ENCODE assay signal across 8 mouse cellular contexts in genomic region chr15:78876258-78876696, GRCm38 (mm10). TPM values are rescaled to one million over a fixed set of nuclear protein-coding genes. Genes with fewer than 3 reads are reported as not detected.
DNase-seq lines count a peak whose midpoint lies in the region; ATAC-seq lines count a peak whose summit lies in the region.

No protein-coding gene starts in this region.

- no peaks in the 10 kb centered on the region; the same call in 1 of the 2 replicates for H3K4me1 ChIP-seq in hindbrain, embryonic 11.5 days (replicated peaks; ENCODE audit: control insufficient read depth, insufficient read depth, low read length)
- H3K4me1 ChIP-seq in lung, embryonic 16.5 days (replicated peaks; ENCODE audit: control insufficient read depth, insufficient read depth, low read length) = peaks cover 28% of the 10 kb centered on the region

- peak overlapping the region; percentile 97 for H3K27ac ChIP-seq in hindbrain, embryonic 11.5 days (ENCODE audit: low read depth, low read length)
- H3K27ac ChIP-seq in lung, embryonic 16.5 days (ENCODE audit: low read length) = peak overlapping the region; percentile 99

- H3K4me3 ChIP-seq in hindbrain, embryonic 11.5 days (ENCODE audit: low read depth, low read length) = peak overlapping the region; percentile 59
- H3K4me3 ChIP-seq in lung, embryonic 16.5 days (ENCODE audit: low read length) = peak overlapping the region; percentile 79

- ATAC-seq in frontal cortex, adult (ENCODE audit: low TSS enrichment) = peak; percentile 50
- ATAC-seq in hindbrain, embryonic 11.5 days (ENCODE audit: low FRiP score) = peak; percentile 13; the same call in 1 of the 2 replicates
- peak; percentile 41 for ATAC-seq in lung, embryonic 16.5 days (ENCODE audit: low read depth)

- H3K27me3 ChIP-seq in hindbrain, embryonic 11.5 days (ENCODE audit: control insufficient read depth, insufficient read depth, low read length) = no peaks in the 10 kb centered on the region
- no peaks in the 10 kb centered on the region for H3K27me3 ChIP-seq in lung, embryonic 16.5 days (ENCODE audit: control insufficient read depth, insufficient read depth, low read depth, low read length)

- peak overlapping the region; percentile 64 for H3K4me2 ChIP-seq in hindbrain, embryonic 11.5 days (replicated peaks; ENCODE audit: low read depth, low read length)
- H3K4me2 ChIP-seq in lung, embryonic 16.5 days (ENCODE audit: low read depth, low read length) = peak overlapping the region; percentile 82

- 3% methylated on average over 17 of the region's 17 CpGs for WGBS in hindbrain, embryonic 11.5 days
- under 1% methylated on average over 17 of the region's 17 CpGs for WGBS in lung, embryonic 16.5 days

- H3K9ac ChIP-seq in hindbrain, embryonic 11.5 days (ENCODE audit: low read depth, low read length) = peak overlapping the region; percentile 40
- H3K9ac ChIP-seq in lung, embryonic 16.5 days (ENCODE audit: low read length) = peak overlapping the region; percentile 87

- H3K9me3 ChIP-seq in hindbrain, embryonic 11.5 days (ENCODE audit: control insufficient read depth, low read length) = no peaks in the 10 kb centered on the region
- H3K9me3 ChIP-seq in lung, embryonic 16.5 days (ENCODE audit: control insufficient read depth, low read length) = no peaks in the 10 kb centered on the region

- no peaks in the 10 kb centered on the region for H3K36me3 ChIP-seq in hindbrain, embryonic 11.5 days (ENCODE audit: control insufficient read depth, insufficient read depth, low read length)
- H3K36me3 ChIP-seq in lung, embryonic 16.5 days (ENCODE audit: control insufficient read depth, insufficient read depth, low read length) = peaks cover 3% of the 10 kb centered on the region

- peak; percentile 91 for DNase-seq in Muller cell, postnatal 12 days (ENCODE audit: inconsistent ontology term)
- DNase-seq in cerebellum, postnatal 10 days = peak; percentile 95
- DNase-seq in hindbrain, embryonic 11.5 days (ENCODE audit: low spot score) = peak; percentile 88
- DNase-seq in layer of hippocampus, postnatal 10 days (ENCODE audit: low spot score in 2 of 2) = peak; percentile 84 to 85
- DNase-seq in ovary, adult 18-20 months (ENCODE audit: low spot score) = peak; percentile 75
- DNase-seq in thymus, postnatal 10 days (ENCODE audit: low spot score in 2 of 2) = peak; percentile 57 to 59

RNA-seq across cellular contexts. Expression of gene Gga1, which starts 0.7 kb away (rescaled TPM):
- polyA plus RNA-seq in hindbrain, embryonic 11.5 days (2014; fragmentation: Nextera tagmentation; extraction: Ambion mirVana) = 26.3 and 26.4 TPM in 2 replicates
- total RNA-seq in layer of hippocampus, postnatal 10 days (2021) = 10 to 100 TPM; 56.8 to 58.0 TPM
- 58.3 and 63.1 TPM in 2 replicates for polyA plus RNA-seq in lung, embryonic 16.5 days (2015; fragmentation: Nextera tagmentation; extraction: Ambion mirVana)

RNA-seq across cellular contexts. Expression of gene Lgals2, which starts 20.9 kb away (rescaled TPM):
- not detected in 2 replicates for polyA plus RNA-seq in hindbrain, embryonic 11.5 days (2014; fragmentation: Nextera tagmentation; extraction: Ambion mirVana)
- not detected for total RNA-seq in layer of hippocampus, postnatal 10 days (2021)
- polyA plus RNA-seq in lung, embryonic 16.5 days (2015; fragmentation: Nextera tagmentation; extraction: Ambion mirVana) = 1.0 and 1.2 TPM in 2 replicates

RNA-seq across cellular contexts. Expression of gene Gm49510, which starts 23.2 kb away (rescaled TPM):
- polyA plus RNA-seq in hindbrain, embryonic 11.5 days (2014; fragmentation: Nextera tagmentation; extraction: Ambion mirVana) = 0.13 and 0.42 TPM in 2 replicates
- total RNA-seq in layer of hippocampus, postnatal 10 days (2021) = not detected
- 0.16 and 0.59 TPM in 2 replicates for polyA plus RNA-seq in lung, embryonic 16.5 days (2015; fragmentation: Nextera tagmentation; extraction: Ambion mirVana)

RNA-seq across cellular contexts. Expression of gene Sh3bp1, which starts 23.3 kb away (rescaled TPM):
- 11.8 and 12.4 TPM in 2 replicates for polyA plus RNA-seq in hindbrain, embryonic 11.5 days (2014; fragmentation: Nextera tagmentation; extraction: Ambion mirVana)
- 10 to 100 TPM in 1 of 2 experiments, 1 to 10 TPM in 1; 8.6 to 12.1 TPM for total RNA-seq in layer of hippocampus, postnatal 10 days (2021)
- 37.3 and 41.8 TPM in 2 replicates for polyA plus RNA-seq in lung, embryonic 16.5 days (2015; fragmentation: Nextera tagmentation; extraction: Ambion mirVana)

RNA-seq across cellular contexts. Expression of gene Cdc42ep1, which starts 33.9 kb away (rescaled TPM):
- 7.8 and 9.1 TPM in 2 replicates for polyA plus RNA-seq in hindbrain, embryonic 11.5 days (2014; fragmentation: Nextera tagmentation; extraction: Ambion mirVana)
- total RNA-seq in layer of hippocampus, postnatal 10 days (2021) = 1 to 10 TPM; 7.6 to 8.5 TPM
- polyA plus RNA-seq in lung, embryonic 16.5 days (2015; fragmentation: Nextera tagmentation; extraction: Ambion mirVana) = 113 TPM in 2 replicates

Comparison
In these comparisons a context has a peak if more than half of its experiments do, and no peak if none do; other contexts are left out.
1. Peak in every context shown above with its lines: DNase-seq, ATAC-seq, H3K4me3 ChIP-seq and H3K27ac ChIP-seq.